ENCODE assay signal across 9 mouse cellular contexts in genomic region chr7:28467213-28467751, GRCm38 (mm10). TPM values are rescaled to one million over a fixed set of nuclear protein-coding genes. Genes with fewer than 3 reads are reported as not detected.
DNase-seq lines count a peak whose midpoint lies in the region; ATAC-seq and TF ChIP-seq lines count a peak whose summit lies in the region.
"Had no signal": no experiment of that assay in that cellular context is flagged by ENCODE, and none has a peak within 500 bp of the region (broad histone marks: within the 10 kb centered on the region; RNA-seq: fewer than 3 reads in every experiment).

No protein-coding gene starts in this region.

- no peaks in the 10 kb centered on the region for H3K9me3 ChIP-seq in heart, embryonic 15.5 days (replicated peaks)
- no peaks in the 10 kb centered on the region for H3K9me3 ChIP-seq in kidney, postnatal 0 days (replicated peaks; ENCODE audit: low read length)
- H3K9me3 ChIP-seq in stomach, embryonic 15.5 days: no peaks in the 10 kb centered on the region

- peak overlapping the region; percentile 64 for H3K4me3 ChIP-seq in heart, embryonic 15.5 days
- peak overlapping the region; percentile 50 for H3K4me3 ChIP-seq in kidney, postnatal 0 days (replicated peaks; ENCODE audit: low read depth, low read length)
- peak overlapping the region; percentile 52 for H3K4me3 ChIP-seq in stomach, embryonic 15.5 days (replicated peaks)

- peaks cover 24% of the 10 kb centered on the region for H3K4me1 ChIP-seq in heart, embryonic 15.5 days (replicated peaks)
- H3K4me1 ChIP-seq in kidney, postnatal 0 days (replicated peaks; ENCODE audit: insufficient read depth, low read length): no peaks in the 10 kb centered on the region; the same call in 1 of the 2 replicates
- peaks cover 13% of the 10 kb centered on the region for H3K4me1 ChIP-seq in stomach, embryonic 15.5 days

- H3K27ac ChIP-seq in heart, embryonic 15.5 days: no peak overlapping the region
- H3K27ac ChIP-seq in kidney, postnatal 0 days: no peak overlapping the region
- H3K27ac ChIP-seq in stomach, embryonic 15.5 days: no peak overlapping the region

- peaks cover 21% of the 10 kb centered on the region for H3K27me3 ChIP-seq in heart, embryonic 15.5 days
- no peaks in the 10 kb centered on the region for H3K27me3 ChIP-seq in kidney, postnatal 0 days (ENCODE audit: insufficient read depth, low read length)
- H3K27me3 ChIP-seq in stomach, embryonic 15.5 days (replicated peaks): no peaks in the 10 kb centered on the region; the same call in 1 of the 2 replicates

- WGBS in heart, embryonic 15.5 days: 1% methylated on average over 63 of the region's 63 CpGs
- 1% methylated on average over 63 of the region's 63 CpGs for WGBS in kidney, postnatal 0 days
- WGBS in stomach, embryonic 15.5 days: 4% methylated on average over 63 of the region's 63 CpGs

- intact Hi-C loops in heart, postnatal 25 days (cut with DNase I): no loop called here

- no peak; the same call in 1 of the 2 replicates for TF ChIP-seq CTCF in kidney, postnatal 0 days (IDR thresholded peaks at IDR 0.05; ENCODE audit: low read depth)

- H3K4me2 ChIP-seq in heart, embryonic 15.5 days: peak overlapping the region; percentile 98
- peak overlapping the region; percentile 92 for H3K4me2 ChIP-seq in kidney, postnatal 0 days (ENCODE audit: low read length)
- H3K4me2 ChIP-seq in stomach, embryonic 15.5 days: peak overlapping the region; percentile 94

- DNase-seq in heart, adult 11 months: peak; percentile 92
- no peak for DNase-seq in heart, postnatal 25 days (ENCODE audit: low spot score)
- peak; percentile 67 for DNase-seq in embryo, embryonic 10 days (ENCODE audit: low spot score)
- peak; percentile 83 for DNase-seq in kidney, postnatal 0 days (ENCODE audit: low spot score)
- peak; percentile 57 for DNase-seq in lung, postnatal 25 days (ENCODE audit: low spot score)
- DNase-seq in adipocyte (ENCODE audit: low spot score): no peak

- no peaks in the 10 kb centered on the region for H3K36me3 ChIP-seq in heart, embryonic 15.5 days
- no peaks in the 10 kb centered on the region for H3K36me3 ChIP-seq in kidney, postnatal 0 days (ENCODE audit: insufficient read depth, low read length)
- H3K36me3 ChIP-seq in stomach, embryonic 15.5 days: no peaks in the 10 kb centered on the region

- H3K9ac ChIP-seq in heart, embryonic 15.5 days: peak overlapping the region; percentile 52
- peak overlapping the region; percentile 74 for H3K9ac ChIP-seq in kidney, postnatal 0 days (ENCODE audit: low read depth, low read length)
- peak overlapping the region; percentile 33; the same call in 1 of the 2 replicates for H3K9ac ChIP-seq in stomach, embryonic 15.5 days

- ATAC-seq in heart, embryonic 15.5 days (replicated peaks; ENCODE audit: insufficient number of reproducible peaks, insufficient read depth, low FRiP score, low read depth): peak; percentile 62
- peak; percentile 77 for ATAC-seq in kidney, postnatal 0 days (replicated peaks; ENCODE audit: low FRiP score, low read depth)
- peak; percentile 69 for ATAC-seq in stomach, embryonic 15.5 days (ENCODE audit: insufficient read depth, low FRiP score, low read depth)

RNA-seq across cellular contexts. Expression of gene Lrfn1, which starts 15.5 kb away (rescaled TPM):
- total RNA-seq in heart, postnatal 25 days (2021): under 1 TPM; 0.68 to 0.84 TPM
- 1.1 and 1.5 TPM in 2 replicates for polyA plus RNA-seq in heart, embryonic 15.5 days (2015; fragmentation: Nextera tagmentation; extraction: Ambion mirVana)
- polyA plus RNA-seq in kidney, postnatal 0 days (2015; fragmentation: Nextera tagmentation; extraction: Ambion mirVana): 2.1 and 2.8 TPM in 2 replicates
- polyA plus RNA-seq in stomach, embryonic 15.5 days (2015; fragmentation: Nextera tagmentation; extraction: Ambion mirVana): 3.0 and 3.5 TPM in 2 replicates

RNA-seq across cellular contexts. Expression of gene Gmfg, which starts 30.0 kb away (rescaled TPM):
- 1 to 10 TPM; 5.0 to 5.6 TPM for total RNA-seq in heart, postnatal 25 days (2021)
- 9.6 and 20.9 TPM in 2 replicates for polyA plus RNA-seq in heart, embryonic 15.5 days (2015; fragmentation: Nextera tagmentation; extraction: Ambion mirVana)
- 19.5 and 23.8 TPM in 2 replicates for polyA plus RNA-seq in kidney, postnatal 0 days (2015; fragmentation: Nextera tagmentation; extraction: Ambion mirVana)
- 21.0 and 23.5 TPM in 2 replicates for polyA plus RNA-seq in stomach, embryonic 15.5 days (2015; fragmentation: Nextera tagmentation; extraction: Ambion mirVana)

RNA-seq across cellular contexts. Expression of gene Ifnl2, which starts 43.0 kb away (rescaled TPM):
- total RNA-seq in heart, postnatal 25 days (2021): not detected
- polyA plus RNA-seq in heart, embryonic 15.5 days (2015; fragmentation: Nextera tagmentation; extraction: Ambion mirVana): not detected in 2 replicates
- not detected in 2 replicates for polyA plus RNA-seq in kidney, postnatal 0 days (2015; fragmentation: Nextera tagmentation; extraction: Ambion mirVana)
- not detected in 2 replicates for polyA plus RNA-seq in stomach, embryonic 15.5 days (2015; fragmentation: Nextera tagmentation; extraction: Ambion mirVana)
- total RNA-seq: layer of hippocampus, postnatal 10 days had no signal

RNA-seq across cellular contexts. Expression of gene Ifnl3, which starts 55.4 kb away (rescaled TPM):
- not detected for total RNA-seq in heart, postnatal 25 days (2021)
- not detected in 2 replicates for polyA plus RNA-seq in heart, embryonic 15.5 days (2015; fragmentation: Nextera tagmentation; extraction: Ambion mirVana)
- not detected in 2 replicates for polyA plus RNA-seq in kidney, postnatal 0 days (2015; fragmentation: Nextera tagmentation; extraction: Ambion mirVana)
- not detected in 2 replicates for polyA plus RNA-seq in stomach, embryonic 15.5 days (2015; fragmentation: Nextera tagmentation; extraction: Ambion mirVana)
- total RNA-seq: layer of hippocampus, postnatal 10 days had no signal

Comparison
In these comparisons a context has a peak if more than half of its experiments do, and no peak if none do; other contexts are left out.
1. DNase-seq: peak in heart, adult 11 months (single experiment), embryo, embryonic 10 days (single experiment), kidney, postnatal 0 days (single experiment) and lung, postnatal 25 days (single experiment); none in heart, postnatal 25 days (single experiment) and adipocyte (single experiment).
2. Peak in every context shown above with its lines, with median percentiles within 50 percentile points of each other: ATAC-seq, H3K4me2 ChIP-seq, H3K4me3 ChIP-seq and H3K9ac ChIP-seq.